Mouse (Mus musculus) kidney, adult 10 weeks (tissue): ENCODE results near the gene Osgepl1. TPM values are rescaled to one million over a fixed set of nuclear protein-coding genes. Genes with fewer than 3 reads are reported as not detected.

Experiments
- polyA plus RNA-seq: library from polyadenylated mRNA; stranded (reverse); fragments of 350-450 nt; fragmentation: Illumina TruSeq; extraction: RNeasy Lipid Tissue Mini Kit (QIAGEN cat#74804); gene quantifications from one replicate; pipeline ENCODE4 v1.2.3, GENCODE M21; 2014; ENCODE audit warnings: low read depth, low replicate concordance

Osgepl1 gene
- 63.8 TPM for polyA plus RNA-seq

DNA sequence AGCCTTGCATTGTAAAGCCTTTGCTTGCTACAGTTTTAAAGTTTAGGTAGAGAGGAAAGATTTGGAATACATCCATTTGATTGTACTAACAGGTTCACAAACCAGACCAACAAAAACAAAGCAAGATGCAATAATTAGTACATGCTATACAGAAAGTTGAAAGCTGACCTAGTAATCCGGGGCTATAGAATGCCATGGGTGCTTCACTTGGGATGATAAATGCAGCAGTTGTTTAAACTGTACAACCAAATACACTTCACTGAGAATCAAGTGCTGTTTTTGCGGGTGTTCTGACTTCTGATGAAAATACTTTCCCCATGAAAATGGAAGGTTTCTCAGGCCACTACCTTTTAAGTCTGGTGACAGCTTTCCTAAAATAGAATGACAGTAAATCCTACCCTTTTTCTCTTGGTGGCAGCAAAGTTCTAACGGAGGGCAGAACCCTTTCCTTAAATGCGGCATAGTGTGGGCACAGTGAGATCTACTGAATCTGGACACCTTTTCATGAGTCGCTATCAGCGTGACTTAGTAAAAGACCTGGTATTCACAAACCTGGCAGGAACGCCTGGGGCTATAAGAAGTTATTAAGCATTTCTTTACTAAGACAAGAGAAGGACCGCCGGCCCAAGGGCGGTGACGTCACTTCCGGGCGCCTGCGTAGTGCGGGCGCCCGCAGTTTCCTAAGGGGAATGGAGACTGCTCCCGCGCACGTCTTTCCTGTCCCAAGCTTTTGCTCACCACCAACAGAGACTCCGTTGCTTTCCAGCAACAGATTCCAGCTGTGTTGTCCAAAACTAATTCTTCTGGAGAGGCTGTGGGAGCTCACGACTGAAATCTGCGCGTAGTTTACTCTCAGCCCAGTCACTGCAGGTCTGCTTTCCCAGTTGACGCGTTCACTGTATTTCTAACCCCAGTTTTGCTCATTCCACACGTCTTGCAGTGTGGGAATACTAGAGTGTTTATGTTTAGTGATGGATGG, at the start of gene Osgepl1:
Gene Osgepl1, plus strand, starts transcription at position 636 of the 979 bp plus-strand sequence.

DNA sequence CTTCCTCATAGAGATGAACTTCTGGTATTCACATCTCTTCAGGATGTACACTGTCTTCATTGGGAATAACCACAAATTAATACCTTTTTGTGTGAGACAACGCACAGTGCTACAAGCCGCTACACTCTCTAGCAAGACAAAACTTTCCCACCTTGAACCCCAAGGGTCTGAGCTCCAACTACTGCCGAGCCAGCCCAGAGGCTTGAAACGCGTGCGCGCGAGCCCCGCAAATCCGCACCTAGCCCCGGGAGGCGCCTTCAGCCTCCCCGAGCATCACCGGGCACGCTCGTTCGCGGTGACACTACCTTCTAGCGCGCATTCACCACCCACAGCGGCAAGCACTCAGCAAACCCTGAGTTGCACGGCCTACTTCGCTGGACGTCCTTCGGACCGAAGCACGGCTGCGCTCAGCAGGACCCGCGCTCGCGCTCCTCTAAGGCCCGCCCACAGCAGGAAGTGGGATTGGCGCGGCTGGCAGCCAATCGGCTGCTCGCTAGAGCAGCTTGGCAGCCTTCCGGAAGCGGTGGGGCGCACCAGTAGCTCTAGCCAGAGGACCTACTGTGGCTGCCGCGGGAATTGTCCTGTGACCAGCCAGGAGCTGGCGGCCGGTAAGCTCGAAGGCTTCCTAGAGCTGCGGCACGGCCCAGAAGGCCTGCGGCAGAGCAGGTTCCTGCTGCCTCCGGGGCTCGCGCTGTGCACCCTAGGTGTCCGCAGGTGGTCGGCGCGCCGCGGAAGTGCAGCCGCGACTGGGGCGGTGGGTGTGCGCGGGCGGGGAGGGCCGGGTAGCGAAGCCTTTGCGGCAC, 16.6 kb upstream of the Osgepl1 start, which contains the start of the genes Pms1, Ormdl1 and Gm28778:
Gene Pms1, minus strand, starts transcription at position 438 of the 803 bp plus-strand sequence.
Gene Ormdl1, plus strand, starts transcription at position 515 of the 803 bp plus-strand sequence.
Gene Gm28778, plus strand, starts transcription at position 531 of the 803 bp plus-strand sequence.

GRCm38 (mm10) chr1:53352327-53353261, 39.2 kb downstream of the Osgepl1 start, which contains the start of the genes Asdurf, Gm28551 and Asnsd1:
TSS of gene Asdurf (minus strand) at chr1:53352619.
TSS of gene Gm28551 (minus strand) at chr1:53352667.
TSS of gene Asnsd1 (minus strand) at chr1:53352752.

Other genes with a start within 250 kb of the Osgepl1 start
- not detected for gene 1700019A02Rik, start 126.0 kb upstream of the Osgepl1 start, polyA plus RNA-seq
- gene Pms1, start 16.6 kb upstream of the Osgepl1 start, polyA plus RNA-seq = 11.3 TPM
- gene Ormdl1, start 16.5 kb upstream of the Osgepl1 start, polyA plus RNA-seq = 71.1 TPM
- gene Gm28778, start 16.5 kb upstream of the Osgepl1 start, polyA plus RNA-seq = not detected
- 81.4 TPM for gene Asdurf, start 39.0 kb downstream of the Osgepl1 start, polyA plus RNA-seq
- not detected for gene Gm28551, start 39.0 kb downstream of the Osgepl1 start, polyA plus RNA-seq
- gene Asnsd1, start 39.1 kb downstream of the Osgepl1 start, polyA plus RNA-seq = 80.9 TPM